Mouse (Mus musculus) cortical plate, adult 2 months (tissue): ENCODE measurements at regions not wholly inside any gene's neighbourhood (a gene's known extent, or its start where the extent isn't known, plus 50 kb on each side); places are given as distances from the start of the nearest gene placed in this dataset.

Source experiments
- CTCF ChIP-seq: fragments of 200-500 bp; IDR thresholded peaks from 2 replicates; pipeline ENCODE4 v1.5.1; 2011; ENCODE audit warnings: mild to moderate bottlenecking, control low read depth, low read length; ENCODE audit not compliant: insufficient read depth; ENCODE audit errors: extremely low read depth
- POLR2A ChIP-seq: fragments of 200-500 bp; IDR thresholded peaks from 2 replicates; pipeline ENCODE4 v1.6.1; 2011; ENCODE audit warnings: mild to moderate bottlenecking, low read length, control low read depth; ENCODE audit not compliant: insufficient read depth; ENCODE audit errors: extremely low read depth

DNA sequence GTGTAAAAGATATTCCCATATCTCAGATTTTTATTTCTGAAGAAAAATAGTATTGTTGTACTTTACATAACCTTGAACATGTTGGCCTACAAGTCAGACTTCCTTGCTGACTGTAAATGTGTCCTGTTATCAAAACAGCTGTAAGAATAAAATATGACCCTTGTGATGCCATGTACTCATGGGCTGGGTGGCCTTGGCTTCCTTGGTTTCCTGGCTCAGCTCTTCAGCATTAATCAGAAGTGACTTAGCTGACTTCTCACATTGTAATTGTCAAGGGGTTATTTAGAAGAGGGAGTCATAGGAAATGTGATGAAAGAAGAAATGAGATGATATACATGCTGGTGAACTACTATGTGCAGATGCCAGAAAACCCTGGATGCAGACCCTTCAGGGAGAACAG, 209.7 kb upstream of the Atp10a start:
- TF ChIP-seq CTCF (no peak), POLR2A (no peak)
